In genomic region chrX:150589696-150590095, GRCm38 (mm10) we compare ENCODE assay signal across 8 mouse cellular contexts. TPM values are rescaled to one million over a fixed set of nuclear protein-coding genes. Genes with fewer than 3 reads are reported as not detected.
DNase-seq lines count a peak whose midpoint lies in the region; ATAC-seq and TF ChIP-seq lines count a peak whose summit lies in the region.

Apex2 (minus strand) TSS chrX:150589868.

- peak within 1 kb of the TSS; percentile 55 for H3K4me3 ChIP-seq in lung, embryonic 15.5 days
- peak within 1 kb of the TSS; percentile 52; the same call in 1 of the 2 replicates for H3K4me3 ChIP-seq in hindbrain, embryonic 13.5 days
- H3K4me3 ChIP-seq in liver, postnatal 0 days (ENCODE audit: low read depth, low read length): peak within 1 kb of the TSS; percentile 63

- no peak for TF ChIP-seq EP300 in liver, postnatal 0 days (IDR thresholded peaks at IDR 0.05; ENCODE audit: low read depth)

- H3K36me3 ChIP-seq in lung, embryonic 15.5 days: peaks cover 2% of the 10 kb centered on the region; the same call in 1 of the 2 replicates
- peaks cover 11% of the 10 kb centered on the region for H3K36me3 ChIP-seq in hindbrain, embryonic 13.5 days
- peaks cover under 1% of the 10 kb centered on the region; the same call in 1 of the 2 replicates for H3K36me3 ChIP-seq in liver, postnatal 0 days (replicated peaks; ENCODE audit: insufficient read depth, low read length)

- H3K9me3 ChIP-seq in lung, embryonic 15.5 days: no peaks in the 10 kb centered on the region
- no peaks in the 10 kb centered on the region for H3K9me3 ChIP-seq in hindbrain, embryonic 13.5 days
- H3K9me3 ChIP-seq in liver, postnatal 0 days (ENCODE audit: low read length): no peaks in the 10 kb centered on the region

- H3K4me2 ChIP-seq in lung, embryonic 15.5 days: peak within 1 kb of the TSS; percentile 63
- peak within 1 kb of the TSS; percentile 59 for H3K4me2 ChIP-seq in hindbrain, embryonic 13.5 days
- peak within 1 kb of the TSS; percentile 78 for H3K4me2 ChIP-seq in liver, postnatal 0 days (ENCODE audit: low read depth, low read length)

- TF ChIP-seq CTCF in brain, embryonic 14.5 days (IDR thresholded peaks at IDR 0.05; ENCODE audit: borderline replicate concordance, extremely low read depth, insufficient read depth, insufficient read length): no peak
- TF ChIP-seq CTCF in liver, postnatal 0 days (IDR thresholded peaks at IDR 0.05; ENCODE audit: low read depth): no peak

- TF ChIP-seq POLR2A in brain, embryonic 14.5 days (IDR thresholded peaks at IDR 0.05; ENCODE audit: borderline replicate concordance, extremely low read depth, insufficient read depth, insufficient read length, poor library complexity, severe bottlenecking): no peak

- no peaks in the 10 kb centered on the region for H3K27me3 ChIP-seq in lung, embryonic 15.5 days
- H3K27me3 ChIP-seq in hindbrain, embryonic 13.5 days: 0 out of 2 replicates have a peak, but pooled peaks cover 6% of the 10 kb centered on the region
- H3K27me3 ChIP-seq in liver, postnatal 0 days (ENCODE audit: insufficient read depth, low read length): no peaks in the 10 kb centered on the region

- H3K9ac ChIP-seq in lung, embryonic 15.5 days: 0 out of 2 replicates have a peak within 1 kb of the TSS, but pooled peaks have one; percentile 59
- H3K9ac ChIP-seq in hindbrain, embryonic 13.5 days: no peak within 1 kb of the TSS
- H3K9ac ChIP-seq in liver, postnatal 0 days (replicated peaks): peak within 1 kb of the TSS; percentile 74

- H3K27ac ChIP-seq in lung, embryonic 15.5 days: peak within 1 kb of the TSS; percentile 90; the same call in 1 of the 2 replicates
- H3K27ac ChIP-seq in hindbrain, embryonic 13.5 days: no peak within 1 kb of the TSS
- peak within 1 kb of the TSS; percentile 91 for H3K27ac ChIP-seq in liver, postnatal 0 days (ENCODE audit: low read depth)

- H3K4me1 ChIP-seq in lung, embryonic 15.5 days: no peaks in the 10 kb centered on the region
- H3K4me1 ChIP-seq in hindbrain, embryonic 13.5 days (replicated peaks): peaks cover 5% of the 10 kb centered on the region
- H3K4me1 ChIP-seq in liver, postnatal 0 days (ENCODE audit: insufficient read depth): peaks cover 3% of the 10 kb centered on the region; the same call in 1 of the 2 replicates

- no peak for DNase-seq in lung, postnatal 4 days
- no peak for DNase-seq in brain, embryonic 14.5 days (ENCODE audit: low read depth)
- DNase-seq in liver, postnatal 0 days: no peak
- no peak for DNase-seq in kidney, adult 8-10 months
- no peak for DNase-seq in thymus, postnatal 4 days

- ATAC-seq in lung, embryonic 15.5 days (ENCODE audit: borderline replicate concordance, extremely low read depth, low FRiP score, low TSS enrichment): no peak
- ATAC-seq in hindbrain, embryonic 13.5 days (ENCODE audit: low FRiP score): no peak
- no peak for ATAC-seq in liver, postnatal 0 days
- no peak for ATAC-seq in megakaryocyte progenitor cell, adult 5-6 weeks (replicated peaks; ENCODE audit: poor library complexity)

- WGBS in lung, embryonic 15.5 days: 70% methylated on average over 5 of the region's 5 CpGs
- 80% methylated on average over 5 of the region's 5 CpGs for WGBS in hindbrain, embryonic 13.5 days
- 71% methylated on average over 5 of the region's 5 CpGs for WGBS in liver, postnatal 0 days (ENCODE audit: insufficient replicate concordance)

RNA-seq across cellular contexts. Expression of gene Apex2, which starts in this region (rescaled TPM):
- 21.8 and 24.1 TPM in 2 replicates for polyA plus RNA-seq in lung, embryonic 15.5 days (2015; fragmentation: Nextera tagmentation; extraction: Ambion mirVana)
- 26.2 and 27.1 TPM in 2 replicates for polyA plus RNA-seq in brain, embryonic 14.5 days (2012; rRNA removed)
- polyA plus RNA-seq in hindbrain, embryonic 13.5 days (2015; fragmentation: Nextera tagmentation; extraction: Ambion mirVana): 19.7 and 20.4 TPM in 2 replicates
- 6.1 and 6.7 TPM in 2 replicates for polyA plus RNA-seq in liver, postnatal 0 days (2015; fragmentation: Nextera tagmentation; extraction: Ambion mirVana)
- total RNA-seq in megakaryocyte progenitor cell, adult 5-6 weeks (2015): 8.4 and 12.2 TPM in 2 replicates
- total RNA-seq in megakaryocyte progenitor cell, adult 5-6 weeks (2017): 6.0 and 8.1 TPM in 2 replicates
